Mouse (Mus musculus): Measurements from ENCODE around the gene Ctnna2. TPM values are rescaled to one million over a fixed set of nuclear protein-coding genes. Genes with fewer than 3 reads are reported as not detected.

The Ctnna2 gene
- total RNA-seq, 2 experiments from 2014 or later: 178 TPM

GRCm38 (mm10) chr6:77013194-77013593 lies 966.3 kb downstream of the Ctnna2 start:
- peak; percentile 18 for DNase-seq
- intact Hi-C loops (cut with DNase I): no loop called here

- intact Hi-C loops (cut with DNase I): no loop called here
- no peak for DNase-seq
These were observed 968.5 kb downstream of the Ctnna2 start for GRCm38 (mm10) chr6:77011001-77011400.

GRCm38 (mm10) chr6:76992128-76992527 lies 987.4 kb downstream of the Ctnna2 start:
- DNase-seq: no peak
- intact Hi-C loops (cut with DNase I): no loop called here

GRCm38 (mm10) chr6:76984773-76985172 lies 994.7 kb downstream of the Ctnna2 start:
- DNase-seq: no peak
- intact Hi-C loops (cut with DNase I): no loop called here

GRCm38 (mm10) chr6:76981651-76982050 lies 997.8 kb downstream of the Ctnna2 start:
- intact Hi-C loops (cut with DNase I): no loop called here
- no peak for DNase-seq

- intact Hi-C loops (cut with DNase I): no loop called here
- DNase-seq: peak; percentile 54
These were observed 1000.1 kb downstream of the Ctnna2 start for GRCm38 (mm10) chr6:76979247-76979850.

GRCm38 (mm10) chr6:76977817-76978216 lies 1001.7 kb downstream of the Ctnna2 start:
- DNase-seq: peak; percentile 78
- intact Hi-C loops (cut with DNase I): no loop called here

GRCm38 (mm10) chr6:76974297-76974696 lies 1005.2 kb downstream of the Ctnna2 start:
- no peak for DNase-seq
- intact Hi-C loops (cut with DNase I): no loop called here

GRCm38 (mm10) chr6:76964998-76965432 lies 1014.5 kb downstream of the Ctnna2 start:
- intact Hi-C loops (cut with DNase I): no loop called here
- no peak for DNase-seq

GRCm38 (mm10) chr6:76908086-76908485 lies 1071.4 kb downstream of the Ctnna2 start:
- DNase-seq: no peak
- intact Hi-C loops (cut with DNase I): no loop called here

- intact Hi-C loops (cut with DNase I): no loop called here
These were observed 1082.3 kb downstream of the Ctnna2 start for GRCm38 (mm10) chr6:76897156-76897555.

More at GRCm38 (mm10) chr6:76897156-76897555, 1082.3 kb downstream of the Ctnna2 start:
- DNase-seq: no peak
